Mouse (Mus musculus) hindbrain, embryonic 16.5 days (tissue): ENCODE results near the gene Aph1c. TPM values are rescaled to one million over a fixed set of nuclear protein-coding genes. Genes with fewer than 3 reads are reported as not detected.
A peak's percentile ranks its signal among the peaks of the same experiment; 100 is the strongest.
"Not testable (repeated sequence)": the region's sequence is repeated elsewhere in the genome, so short reads cannot be mapped to it uniquely, and the experiment has no call there.

Experiments
- ATAC-seq: fragments of 200-750 bp; cut with Nextera tagmentation; 2 replicates; pipeline ENCODE4 v1.8.0; 2017; ENCODE audit warnings: moderate TSS enrichment, moderate library complexity
- H3K27ac ChIP-seq: fragments of 300-500 bp; sonication (generic); 2 replicates; pipeline ENCODE4 v1.5.1; 2014; ENCODE audit warnings: low read depth, mild to moderate bottlenecking, control low read depth, low read length, moderate library complexity
- H3K27me3 ChIP-seq: fragments of 300-500 bp; sonication (generic); replicated peaks from 2 replicates; pipeline ENCODE4 v1.6.1; 2014; ENCODE audit warnings: low read length; ENCODE audit not compliant: control insufficient read depth, insufficient read depth
- H3K36me3 ChIP-seq: fragments of 300-500 bp; sonication (generic); 2 replicates; pipeline ENCODE4 v1.6.1; 2014; ENCODE audit warnings: mild to moderate bottlenecking, low read length, moderate library complexity, mixed read lengths; ENCODE audit not compliant: control insufficient read depth, insufficient read depth
- H3K4me1 ChIP-seq: fragments of 300-500 bp; sonication (generic); 2 replicates; pipeline ENCODE4 v1.6.1; 2014; ENCODE audit warnings: low read depth, low read length; ENCODE audit not compliant: control insufficient read depth, insufficient read depth
- H3K4me2 ChIP-seq: fragments of 300-500 bp; sonication (generic); 2 replicates; pipeline ENCODE4 v1.6.1; 2014; ENCODE audit warnings: mild to moderate bottlenecking, low read length, control low read depth, moderate library complexity
- H3K4me3 ChIP-seq: fragments of 300-500 bp; sonication (generic); 2 replicates; pipeline ENCODE4 v1.5.1; 2014; ENCODE audit warnings: mild to moderate bottlenecking, low read length, control low read depth, moderate library complexity
- H3K9ac ChIP-seq: fragments of 300-500 bp; sonication (generic); 2 replicates; pipeline ENCODE4 v1.6.1; 2014; ENCODE audit warnings: low read depth, mild to moderate bottlenecking, control low read depth, low read length, moderate library complexity
- H3K9me3 ChIP-seq: fragments of 300-500 bp; sonication (generic); 2 replicates; pipeline ENCODE4 v1.6.1; 2014; ENCODE audit warnings: mild to moderate bottlenecking, low read length, moderate library complexity; ENCODE audit not compliant: control insufficient read depth
- WGBS: fragments of 180-500 bp; shearing (Covaris S2); extraction: QIAGEN DNeasy Blood & Tissue Kit; methylation state at CpG from one replicate; pipeline ENCODE4 v1.1.7; 2014; 5-methylcytosine and 5-hydroxymethylcytosine counted together
- polyA plus RNA-seq: library from polyadenylated mRNA; unstranded; fragments of >200 nt; fragmentation: Nextera tagmentation; extraction: Ambion mirVana; gene quantifications from 2 replicates; pipeline ENCODE4 v1.2.1, GENCODE M21; 2015

Aph1c gene
- polyA plus RNA-seq, 1 experiment from 2014 or later = 5.2 TPM

GRCm38 (mm10) chr9:66813392-66813791 lies 21.1 kb downstream of the Aph1c start:
- no peaks in the 10 kb centered on the region for H3K36me3 ChIP-seq
- H3K9me3 ChIP-seq = no peaks in the 10 kb centered on the region
- no peak overlapping the region for H3K4me3 ChIP-seq
- no peak for ATAC-seq
- no peak overlapping the region for H3K9ac ChIP-seq
- no peaks in the 10 kb centered on the region for H3K4me1 ChIP-seq
- 4% methylated on average over 2 of the region's 2 CpGs for WGBS
- H3K4me2 ChIP-seq = no peak overlapping the region
- no peaks in the 10 kb centered on the region for H3K27me3 ChIP-seq
- no peak overlapping the region for H3K27ac ChIP-seq

- not testable (repeated sequence) for H3K27me3 ChIP-seq, H3K27ac ChIP-seq, H3K36me3 ChIP-seq, ATAC-seq, H3K9me3 ChIP-seq, H3K4me1 ChIP-seq
- Histone ChIP-seq H3K4me2 (peak overlapping the region; percentile 58), H3K4me3 (peak overlapping the region; percentile 37), H3K9ac (peak overlapping the region; percentile 35)
- under 1% methylated on average over 26 of the region's 37 CpGs for WGBS
Measured at GRCm38 (mm10) chr9:66805951-66806350, 28.6 kb downstream of the Aph1c start.

GRCm38 (mm10) chr9:66801947-66802346 lies 32.6 kb downstream of the Aph1c start:
- WGBS = 59% methylated on average over 12 of the region's 12 CpGs
- ATAC-seq = no peak

GRCm38 (mm10) chr9:66796739-66797138 lies 37.8 kb downstream of the Aph1c start, which contains the start of gene Gm10647:
TSS of gene Gm10647 (plus strand) at chr9:66797039.
- Histone ChIP-seq H3K36me3 (no peaks in the 10 kb centered on the region), H3K27me3 (no peaks in the 10 kb centered on the region), H3K9me3 (no peaks in the 10 kb centered on the region), H3K4me1 (peaks cover 7% of the 10 kb centered on the region), H3K4me2 (peak within 1 kb of the TSS; percentile 82), H3K27ac (peak within 1 kb of the TSS; percentile 87), H3K4me3 (peak within 1 kb of the TSS; percentile 71), H3K9ac (peak within 1 kb of the TSS; percentile 93)
- WGBS = 78% methylated on average over 5 of the region's 5 CpGs
- no peak for ATAC-seq

More at GRCm38 (mm10) chr9:66801947-66802346, 32.6 kb downstream of the Aph1c start:
- Histone ChIP-seq H3K27me3 (no peaks in the 10 kb centered on the region; the same call in 1 of the 2 replicates), H3K9ac (no peak overlapping the region), H3K36me3 (no peaks in the 10 kb centered on the region), H3K27ac (no peak overlapping the region), H3K4me3 (no peak overlapping the region), H3K4me2 (no peak overlapping the region), H3K9me3 (no peaks in the 10 kb centered on the region), H3K4me1 (no peaks in the 10 kb centered on the region)

GRCm38 (mm10) chr9:66795464-66796324 lies 38.8 kb downstream of the Aph1c start, which contains the start of gene Aph1b:
TSS of gene Aph1b (minus strand) at chr9:66795490.
- Histone ChIP-seq H3K4me3 (peak within 1 kb of the TSS; percentile 71), H3K36me3 (no peaks in the 10 kb centered on the region), H3K9ac (peak within 1 kb of the TSS; percentile 93), H3K27ac (peak within 1 kb of the TSS; percentile 87), H3K9me3 (no peaks in the 10 kb centered on the region), H3K27me3 (no peaks in the 10 kb centered on the region), H3K4me2 (peak within 1 kb of the TSS; percentile 82), H3K4me1 (peaks cover 7% of the 10 kb centered on the region)
- under 1% methylated on average over 42 of the region's 42 CpGs for WGBS
- peak; percentile 98 for ATAC-seq

GRCm38 (mm10) chr9:66794629-66795463 lies 39.7 kb downstream of the Aph1c start:
- Histone ChIP-seq H3K36me3 (0 out of 2 replicates have a peak, but pooled peaks cover 3% of the 10 kb centered on the region), H3K27me3 (no peaks in the 10 kb centered on the region), H3K4me2 (peak overlapping the region; percentile 82), H3K4me1 (peaks cover 7% of the 10 kb centered on the region), H3K27ac (peak overlapping the region; percentile 87), H3K9me3 (no peaks in the 10 kb centered on the region), H3K9ac (peak overlapping the region; percentile 93), H3K4me3 (peak overlapping the region; percentile 71)
- WGBS = under 1% methylated on average over 43 of the region's 43 CpGs
- ATAC-seq = peak; percentile 65

GRCm38 (mm10) chr9:66787821-66788220 lies 46.7 kb downstream of the Aph1c start:
- H3K4me2 ChIP-seq = no peak overlapping the region
- H3K27ac ChIP-seq = no peak overlapping the region
- no peaks in the 10 kb centered on the region for H3K4me1 ChIP-seq
- no peak overlapping the region for H3K4me3 ChIP-seq
- H3K27me3 ChIP-seq = no peaks in the 10 kb centered on the region
- H3K36me3 ChIP-seq = 0 out of 2 replicates have a peak, but pooled peaks cover 5% of the 10 kb centered on the region
- no peaks in the 10 kb centered on the region for H3K9me3 ChIP-seq
- WGBS = 7% methylated on average over 2 of the region's 2 CpGs
- H3K9ac ChIP-seq = no peak overlapping the region
- no peak for ATAC-seq

GRCm38 (mm10) chr9:66784552-66784951 lies 50.0 kb downstream of the Aph1c start:
- H3K9me3 ChIP-seq, H3K36me3 ChIP-seq, H3K27me3 ChIP-seq, H3K4me2 ChIP-seq, H3K27ac ChIP-seq, H3K4me1 ChIP-seq, H3K4me3 ChIP-seq, ATAC-seq, H3K9ac ChIP-seq: not testable (repeated sequence)
- no CpG with 5 or more reads among the region's 3 CpGs for WGBS

- Histone ChIP-seq H3K27ac (no peak overlapping the region), H3K9ac (no peak overlapping the region), H3K9me3 (no peaks in the 10 kb centered on the region), H3K4me1 (no peaks in the 10 kb centered on the region), H3K27me3 (no peaks in the 10 kb centered on the region), H3K4me3 (no peak overlapping the region), H3K36me3 (no peaks in the 10 kb centered on the region), H3K4me2 (no peak overlapping the region)
- no peak for ATAC-seq
Measured at GRCm38 (mm10) chr9:66770701-66771100, 63.8 kb downstream of the Aph1c start.
